Mouse (Mus musculus) kidney, postnatal 36 days (tissue): ENCODE measurements around the gene Miga2.
"Not testable (repeated sequence)": the region's sequence is repeated elsewhere in the genome, so short reads cannot be mapped to it uniquely, and the experiment has no call there.

Source experiments
- DNase-seq, 2 experiments: peaks; one replicate each; pipeline ENCODE4 v3.0.0; 2021 to 2022; ENCODE audit warnings: mixed read lengths in 2 of 2

Gene Miga2

DNA sequence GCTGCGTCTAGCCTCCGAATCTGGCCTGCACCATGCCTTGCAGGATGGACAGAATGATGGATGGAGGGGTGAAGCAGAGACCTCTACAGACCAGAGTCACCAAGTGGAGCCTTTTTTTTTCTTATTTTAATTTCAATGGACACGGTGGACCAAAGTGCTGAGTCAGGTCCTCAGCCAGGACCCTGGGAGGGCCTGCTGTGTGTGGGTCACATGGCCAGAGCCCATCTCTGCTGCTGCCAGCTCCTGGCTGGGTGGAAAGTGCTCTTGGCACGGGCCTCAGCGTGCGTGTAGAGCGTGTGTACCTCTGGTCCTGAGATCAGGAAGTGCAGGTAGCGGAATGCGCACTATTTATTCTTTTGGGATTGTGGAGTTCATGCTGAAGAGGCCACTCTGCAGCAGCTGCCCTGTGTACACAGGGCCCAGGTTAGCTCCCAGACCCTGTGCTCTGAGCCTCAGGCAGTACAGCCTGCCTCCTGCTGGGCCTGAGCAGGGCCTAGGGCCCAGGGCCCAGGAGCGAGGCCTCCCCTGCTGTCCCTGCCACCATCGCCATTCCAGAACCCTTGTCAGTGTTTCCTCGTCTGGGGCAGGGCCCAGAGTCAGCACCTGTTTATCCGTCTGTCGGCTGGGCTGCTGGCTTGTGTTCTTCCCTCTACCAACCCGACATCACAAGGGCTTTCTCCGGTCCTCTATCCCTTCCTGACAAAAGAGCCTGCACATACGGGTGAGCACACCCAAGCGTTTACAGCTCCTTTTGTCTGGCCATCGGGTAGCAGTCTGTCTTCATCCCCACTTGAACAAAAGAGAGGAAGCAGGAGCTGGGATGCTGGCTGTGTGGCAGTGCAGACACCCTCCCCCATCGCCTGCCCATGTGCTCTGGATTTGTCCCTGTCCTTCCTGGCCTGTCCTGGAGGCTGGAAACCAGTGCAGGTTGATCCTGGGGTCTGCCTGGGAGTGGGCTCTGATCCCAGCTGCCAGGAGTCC, 35.4 kb downstream of the Miga2 start:
- peak; percentile 46 to 51 for DNase-seq

- no peak for DNase-seq
Observed at GRCm38 (mm10) chr2:30401581-30401980, 37.5 kb downstream of the Miga2 start.

- DNase-seq: no peak
Observed at GRCm38 (mm10) chr2:30402351-30402826, 38.4 kb downstream of the Miga2 start.

DNA sequence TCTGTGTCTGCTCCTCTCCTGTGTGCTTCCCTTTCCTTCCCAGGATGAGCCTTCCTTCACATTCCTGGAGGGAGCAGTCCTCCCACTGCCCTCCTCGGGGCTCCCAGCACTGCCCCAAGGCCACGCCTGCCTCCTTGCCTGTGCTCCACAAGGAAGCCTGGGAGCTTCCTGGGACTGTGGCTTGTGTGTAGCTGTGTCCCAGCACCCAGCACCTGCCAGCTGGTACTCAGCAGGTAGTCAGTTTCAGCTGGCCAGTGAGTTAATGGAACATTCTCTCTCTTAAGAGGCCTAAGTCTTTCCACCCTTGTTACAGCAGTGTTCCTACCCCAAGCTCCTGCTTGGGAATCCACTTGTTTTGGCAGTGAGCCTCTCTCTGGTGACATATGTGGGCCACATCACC, 38.8 kb downstream of the Miga2 start:
- DNase-seq: no peak

GRCm38 (mm10) chr2:30403870-30404269, 39.8 kb downstream of the Miga2 start:
- no peak for DNase-seq

DNA sequence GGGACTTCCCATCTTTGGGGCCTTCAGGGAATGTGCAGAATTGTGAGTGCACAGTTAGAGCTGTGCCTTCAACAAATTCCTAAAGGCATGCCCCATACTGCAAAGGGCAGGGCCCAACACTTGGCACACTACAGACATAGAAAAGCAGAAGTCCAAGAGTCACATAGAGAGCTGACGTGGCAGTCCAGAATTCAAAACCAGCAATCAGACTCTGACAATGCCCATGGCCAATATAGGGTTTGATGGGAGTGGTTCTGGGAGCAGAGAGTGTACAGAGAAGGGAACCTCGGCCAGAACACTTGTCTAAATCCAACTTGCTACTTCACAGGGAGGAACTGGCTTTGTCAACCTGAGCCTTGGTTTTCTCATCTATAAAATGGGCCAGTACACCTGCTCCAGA, 43.2 kb downstream of the Miga2 start:
- no peak for DNase-seq

DNA sequence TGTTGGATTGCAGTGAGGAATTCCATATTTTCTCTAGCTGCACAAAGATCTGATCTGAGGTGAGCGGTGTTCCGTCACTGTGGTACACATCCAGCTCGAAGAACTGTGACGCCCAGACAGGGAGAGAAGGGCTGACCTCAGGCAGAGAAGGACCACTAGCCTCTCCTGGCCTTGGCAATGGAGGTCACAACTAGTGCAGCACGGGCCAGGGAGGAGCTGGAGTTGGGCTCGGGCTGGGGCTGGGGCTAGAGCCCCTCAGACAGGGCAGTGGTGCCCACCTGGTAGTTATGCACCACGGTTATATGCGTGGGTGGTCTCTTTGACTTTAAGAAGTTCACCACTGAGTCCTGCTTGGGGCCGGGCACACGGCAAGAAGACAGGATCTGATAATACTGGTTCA, 43.7 kb downstream of the Miga2 start:
- no peak for DNase-seq

- no peak for DNase-seq
Observed at GRCm38 (mm10) chr2:30408452-30409100, 44.5 kb downstream of the Miga2 start.

DNA sequence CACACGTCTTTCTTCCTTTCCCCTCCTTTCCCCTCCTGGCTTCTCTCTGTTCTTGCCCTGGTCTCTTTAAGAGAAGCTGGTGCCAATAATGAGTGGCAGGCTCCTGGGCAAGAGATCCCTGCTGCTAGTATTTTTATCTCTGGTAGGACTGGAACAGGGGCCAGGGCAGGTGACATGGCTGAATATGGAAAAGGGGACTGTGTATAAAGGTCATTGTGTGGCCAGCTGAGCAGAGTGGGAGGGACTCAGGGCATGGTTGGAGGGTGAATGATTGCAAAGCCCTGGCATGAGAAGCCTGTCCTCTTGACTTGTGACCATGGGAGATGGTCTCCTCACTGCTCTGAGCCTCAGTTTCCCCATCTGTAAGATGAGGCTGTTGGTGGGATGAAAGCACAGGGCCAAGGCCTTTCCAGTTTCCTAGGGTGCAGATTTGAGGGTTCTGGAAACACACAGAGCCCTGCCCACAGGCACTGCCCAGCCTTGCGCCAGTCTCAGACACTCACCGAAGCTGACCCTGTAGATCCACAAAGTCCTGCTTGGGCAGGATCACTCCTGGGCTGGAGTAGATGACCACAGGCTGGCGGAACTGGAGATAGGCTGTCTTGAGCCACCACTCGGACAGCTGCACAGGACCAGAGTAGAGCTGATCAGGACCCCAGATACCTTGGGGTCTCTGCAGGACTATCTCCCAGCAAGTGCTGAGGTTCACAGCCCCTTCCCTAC, 45.6 kb downstream of the Miga2 start:
- peak; percentile 70 to 86 for DNase-seq

GRCm38 (mm10) chr2:30413038-30413973, 49.3 kb downstream of the Miga2 start:
- DNase-seq: no peak

DNA sequence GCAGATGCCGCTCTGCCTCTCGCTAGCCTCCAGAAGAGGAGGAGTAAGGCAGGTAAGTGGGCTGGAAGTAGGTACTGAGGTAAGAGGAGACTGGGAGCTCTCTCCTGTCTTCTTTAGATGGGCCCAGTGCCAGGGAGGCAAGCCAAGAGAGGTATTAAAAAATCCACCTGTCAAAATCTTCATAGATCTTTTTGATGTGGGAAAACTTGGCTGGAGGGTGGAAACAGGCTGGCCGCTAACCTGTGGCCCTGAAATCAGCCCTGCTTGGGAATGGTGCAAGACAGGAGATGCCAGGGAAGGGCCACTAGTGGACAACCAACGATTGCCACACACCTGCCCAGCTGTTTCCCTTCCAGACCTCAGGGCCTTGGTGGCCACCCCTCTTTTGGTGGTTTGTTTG, 50.1 kb downstream of the Miga2 start:
- peak; percentile 24 to 59 for DNase-seq

GRCm38 (mm10) chr2:30414681-30415080, 50.6 kb downstream of the Miga2 start:
- DNase-seq: no peak

DNA sequence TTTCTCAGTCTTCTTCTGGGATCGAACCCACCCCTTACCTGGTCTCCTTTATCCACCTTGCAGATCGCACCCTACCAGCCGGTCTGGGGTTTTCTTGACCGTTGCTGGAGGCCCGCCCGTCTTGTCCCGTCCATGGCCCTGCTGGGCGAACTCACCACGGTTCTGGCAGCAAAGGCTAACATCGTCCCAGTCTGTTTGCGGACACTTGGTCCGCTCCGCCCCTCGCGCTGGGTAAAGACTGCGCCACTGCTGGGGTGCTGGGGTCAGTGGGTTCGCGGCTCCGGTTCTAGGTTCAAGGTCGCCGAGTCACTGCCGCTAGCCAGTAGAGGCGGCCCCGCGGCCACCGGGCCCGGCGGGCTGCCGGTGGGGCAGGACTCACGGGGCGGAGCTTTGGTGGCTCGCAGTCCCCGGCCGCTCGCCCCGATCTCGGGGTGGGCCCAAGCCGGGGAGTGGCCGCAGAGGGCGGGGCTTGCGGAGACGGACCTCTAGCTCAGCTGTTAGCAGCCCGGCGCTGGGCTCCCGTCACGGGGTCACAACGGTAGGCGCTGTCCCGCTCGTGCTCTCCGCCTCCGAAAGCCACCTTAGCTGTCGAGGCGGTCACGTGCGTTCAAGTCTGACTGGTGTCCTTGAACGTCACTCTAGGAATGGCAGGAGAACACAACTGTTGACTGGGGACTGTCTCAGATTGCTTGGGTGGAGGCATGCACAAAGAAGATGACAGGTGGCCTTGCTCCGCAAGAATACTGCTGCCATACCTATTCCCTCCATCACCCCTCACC, 51.3 kb downstream of the Miga2 start, which contains the start of gene Crat:
Gene Crat (minus strand): TSS at position 657 of the 779 bp plus-strand sequence.
- peak; percentile 98 for DNase-seq

GRCm38 (mm10) chr2:30415936-30416648, 52.1 kb downstream of the Miga2 start, which contains the start of gene Ptpa:
Ptpa (plus strand) TSS chr2:30416039.
- peak; percentile 92 to 96 for DNase-seq

GRCm38 (mm10) chr2:30416649-30416965, 52.6 kb downstream of the Miga2 start:
- DNase-seq: no peak

DNA sequence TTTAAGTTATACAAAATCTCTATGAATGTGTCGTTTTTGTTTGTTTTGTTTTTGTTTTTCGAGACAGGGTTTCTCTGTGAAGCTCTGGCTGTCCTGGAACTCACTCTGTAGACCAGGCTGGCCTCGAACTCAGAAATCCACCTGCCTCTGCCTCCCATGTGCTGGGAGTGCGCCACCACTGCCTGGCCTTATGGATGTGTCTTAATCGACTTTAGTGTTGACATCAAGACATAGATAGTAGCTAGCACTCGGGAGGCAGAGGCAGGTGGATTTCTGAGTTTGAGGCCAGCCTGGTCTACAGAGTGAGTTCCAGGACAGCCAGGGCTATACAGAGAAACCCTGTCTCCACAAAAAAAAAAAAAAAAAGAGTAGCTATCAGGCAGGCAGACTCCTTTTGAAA, 53.1 kb downstream of the Miga2 start:
- DNase-seq: not testable (repeated sequence)

DNA sequence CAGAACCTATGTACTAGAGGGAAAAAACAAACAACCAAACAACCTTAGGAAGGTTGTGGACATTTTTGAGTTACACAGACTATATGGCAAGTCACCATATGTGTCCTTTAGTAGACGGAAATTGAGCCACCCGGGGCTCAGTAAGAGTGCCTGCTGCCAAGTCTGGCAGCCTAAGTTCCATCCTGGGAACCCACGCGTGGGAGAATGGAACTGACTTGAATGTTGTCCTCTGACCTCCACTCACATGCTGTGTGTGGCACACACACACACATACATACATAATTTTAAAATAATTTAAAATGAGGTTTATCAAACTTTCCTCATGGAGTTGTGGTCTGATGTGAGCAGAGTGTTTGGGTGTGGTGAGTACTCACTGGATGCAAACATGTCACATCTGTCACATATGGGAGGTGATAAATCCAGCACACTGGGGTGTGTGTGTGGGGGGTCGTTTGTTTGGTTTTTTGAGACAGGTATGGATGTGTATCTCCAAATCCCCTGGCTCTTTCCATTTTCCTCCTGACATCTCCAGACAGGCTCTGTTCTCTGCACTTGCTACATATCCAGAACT, 53.6 kb downstream of the Miga2 start:
- no peak for DNase-seq

DNA sequence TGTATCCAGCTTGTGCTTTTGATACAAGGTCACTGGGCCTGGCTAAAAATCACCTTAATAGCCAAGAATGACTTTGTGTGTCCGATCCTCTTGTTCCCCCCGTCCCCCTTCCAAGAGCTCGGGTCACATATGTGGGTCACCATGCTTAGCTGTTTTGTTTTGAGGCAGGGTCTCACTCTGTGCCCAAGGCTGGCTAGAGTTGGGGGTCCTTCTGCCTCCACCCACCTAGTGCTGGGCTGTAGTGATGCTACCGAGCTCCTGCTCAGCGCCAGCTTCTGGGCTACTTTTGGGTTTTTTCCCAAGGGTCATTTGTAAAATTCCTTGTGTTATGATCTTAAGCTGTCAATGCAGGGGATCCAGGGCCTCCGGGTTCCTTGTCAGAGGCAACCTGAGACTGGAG, 54.2 kb downstream of the Miga2 start:
- no peak for DNase-seq

GRCm38 (mm10) chr2:30419112-30419511, 55.1 kb downstream of the Miga2 start:
- DNase-seq: no peak

DNA sequence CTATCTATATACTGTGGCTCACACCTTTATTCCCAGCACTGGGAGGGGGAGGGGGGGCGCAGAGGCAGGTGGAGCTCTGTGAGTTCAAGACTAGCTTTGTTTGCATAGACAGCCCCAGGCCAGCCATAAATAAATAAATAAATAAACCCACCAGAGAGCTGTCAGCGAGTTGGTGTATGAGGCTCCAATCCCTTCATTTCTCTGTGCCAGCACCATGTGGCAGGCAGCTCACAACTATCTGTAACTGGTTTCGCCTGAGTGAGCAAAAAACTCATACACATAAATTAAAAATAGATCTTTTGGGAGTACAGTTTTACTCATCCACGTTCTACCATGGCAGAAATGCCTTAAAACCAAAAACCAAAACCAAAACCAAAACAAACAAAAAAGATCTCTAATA, 57.4 kb downstream of the Miga2 start:
- no peak for DNase-seq
